Mouse (Mus musculus) heart, postnatal 0 days (tissue): ENCODE data around the gene Cstl1. TPM values are rescaled to one million over a fixed set of nuclear protein-coding genes. Genes with fewer than 3 reads are reported as not detected.
A peak's percentile ranks its signal among the peaks of the same experiment; 100 is the strongest.

Source experiments
- ATAC-seq: fragments of 200-750 bp; cut with Nextera tagmentation; 2 replicates; pipeline ENCODE4 v1.8.0; 2017; ENCODE audit warnings: low read depth, moderate number of reproducible peaks, moderate library complexity; ENCODE audit not compliant: insufficient read depth
- DNase-seq: peaks from one replicate; pipeline ENCODE4 v3.0.0-alpha.2; 2016; ENCODE audit warnings: low spot score
- H3K27ac ChIP-seq: fragments of 300-500 bp; sonication (generic); 2 replicates; pipeline ENCODE4 v1.5.1; 2014; ENCODE audit warnings: low read depth, mild to moderate bottlenecking
- H3K27me3 ChIP-seq: fragments of 300-500 bp; sonication (generic); 2 replicates; pipeline ENCODE4 v1.6.1; 2014; ENCODE audit warnings: low read length, mixed read lengths; ENCODE audit not compliant: control insufficient read depth, insufficient read depth
- H3K36me3 ChIP-seq: fragments of 300-500 bp; sonication (generic); replicated peaks from 2 replicates; pipeline ENCODE4 v1.6.1; 2014; ENCODE audit warnings: low read length, mixed read lengths; ENCODE audit not compliant: control insufficient read depth, insufficient read depth
- H3K4me1 ChIP-seq: fragments of 300-500 bp; sonication (generic); 2 replicates; pipeline ENCODE4 v1.6.1; 2014; ENCODE audit warnings: antibody characterized with exemption; ENCODE audit not compliant: control insufficient read depth, insufficient read depth
- H3K4me2 ChIP-seq: fragments of 300-500 bp; sonication (generic); 2 replicates; pipeline ENCODE4 v1.6.1; 2014; ENCODE audit warnings: low read depth, mild to moderate bottlenecking, low read length, moderate library complexity
- H3K4me3 ChIP-seq: fragments of 300-500 bp; sonication (generic); 2 replicates; pipeline ENCODE4 v1.5.1; 2014; ENCODE audit warnings: low read depth, low read length
- H3K9ac ChIP-seq: fragments of 300-500 bp; sonication (generic); replicated peaks from 2 replicates; pipeline ENCODE4 v1.6.1; 2014; ENCODE audit warnings: low read depth, low read length, mixed read lengths
- H3K9me3 ChIP-seq: fragments of 300-500 bp; sonication (generic); replicated peaks from 2 replicates; pipeline ENCODE4 v1.6.1; 2016; ENCODE audit warnings: low read length; ENCODE audit not compliant: control insufficient read depth
- CTCF ChIP-seq: IDR thresholded peaks from 2 replicates; pipeline ENCODE4 v1.5.1; 2016; ENCODE audit warnings: antibody characterized with exemption, control low read depth, low read depth
- EP300 ChIP-seq: IDR thresholded peaks from 2 replicates; pipeline ENCODE4 v1.6.1; 2016; ENCODE audit warnings: antibody characterized with exemption, low read depth
- WGBS: fragments of 180-500 bp; shearing (Covaris S2); extraction: QIAGEN DNeasy Blood & Tissue Kit; methylation state at CpG from one replicate; pipeline ENCODE4 v1.1.7; 2014; 5-methylcytosine and 5-hydroxymethylcytosine counted together
- polyA plus RNA-seq: library from polyadenylated mRNA; unstranded; fragments of >200 nt; fragmentation: Nextera tagmentation; extraction: Ambion mirVana; gene quantifications from 2 replicates; pipeline ENCODE4 v1.2.1, GENCODE M21; 2015
- total RNA-seq: library from RNA; depleted of rRNA; stranded (reverse); fragments of >200 nt; gene quantifications from 2 replicates; pipeline ENCODE4 v1.2.3, GENCODE M21; 2014; ENCODE audit warnings: low replicate concordance; rRNA removed

Gene Cstl1
- total and polyA plus RNA-seq, 2 experiments from 2014 or later, result not detected

DNA sequence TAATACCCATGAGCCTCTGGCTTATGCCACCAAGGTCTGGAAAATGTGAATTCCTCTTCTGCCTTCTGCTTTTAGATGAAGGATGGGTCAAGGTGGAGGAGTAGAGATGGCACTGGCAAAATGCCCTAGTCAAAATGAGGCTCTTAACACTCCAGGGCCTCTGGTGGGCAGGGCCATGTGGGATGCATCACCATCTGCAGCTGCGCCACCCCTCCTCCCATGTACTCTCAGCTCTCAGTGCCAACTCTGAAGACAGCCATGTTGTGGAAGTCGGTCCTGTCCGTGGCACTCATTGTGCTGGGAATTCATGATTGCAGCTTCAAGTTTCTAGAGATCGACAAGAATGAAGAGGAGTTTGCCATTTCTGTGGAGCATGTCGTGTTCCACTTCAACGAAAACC, 39.0 kb downstream of the Cstl1 start, which contains the start of gene Cst12:
TSS of gene Cst12 (plus strand) at position 220 of the 400 bp plus-strand sequence.
- ATAC-seq, result no peak
- TF ChIP-seq CTCF (no peak), EP300 (no peak)
- no peak within 1 kb of the TSS for H3K9ac ChIP-seq
- H3K4me1 ChIP-seq, result no peaks in the 10 kb centered on the region
- 86% methylated on average over 6 of the region's 6 CpGs for WGBS
- no peak for DNase-seq
- H3K9me3 ChIP-seq, result no peaks in the 10 kb centered on the region
- no peaks in the 10 kb centered on the region for H3K27me3 ChIP-seq
- H3K27ac ChIP-seq, result no peak within 1 kb of the TSS
- no peaks in the 10 kb centered on the region for H3K36me3 ChIP-seq
- H3K4me2 ChIP-seq, result no peak within 1 kb of the TSS
- no peak within 1 kb of the TSS for H3K4me3 ChIP-seq

DNA sequence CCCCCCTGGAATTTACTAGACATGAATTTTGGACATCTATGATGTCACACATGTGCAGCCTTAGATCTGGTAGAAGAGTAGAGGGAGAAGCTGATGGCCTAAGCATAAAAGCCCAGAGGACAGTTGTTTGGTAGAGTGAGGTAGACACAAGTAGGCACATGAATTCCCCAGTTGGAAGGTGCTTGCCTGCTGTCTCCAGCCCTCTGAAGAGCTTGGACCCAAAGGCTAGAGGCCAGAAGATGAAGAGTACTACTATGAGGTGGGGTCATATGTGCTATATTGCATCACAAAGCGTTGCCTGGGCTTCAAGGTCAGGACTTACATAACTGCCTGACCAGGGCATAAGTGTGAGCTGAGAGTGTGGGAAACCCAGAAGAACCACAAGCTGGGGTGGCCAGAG, 48.3 kb downstream of the Cstl1 start, which contains the start of gene Cst8:
TSS of gene Cst8 (plus strand) at position 301 of the 400 bp plus-strand sequence.
- ATAC-seq (no peak), DNase-seq (no peak)
- Histone ChIP-seq H3K27ac (no peak within 1 kb of the TSS), H3K4me2 (no peak within 1 kb of the TSS), H3K9me3 (no peaks in the 10 kb centered on the region), H3K36me3 (no peaks in the 10 kb centered on the region), H3K4me3 (no peak within 1 kb of the TSS), H3K9ac (no peak within 1 kb of the TSS), H3K27me3 (no peaks in the 10 kb centered on the region), H3K4me1 (peaks cover 9% of the 10 kb centered on the region; the same call in 1 of the 2 replicates)
- 96% methylated on average over 1 of the region's 1 CpGs for WGBS
- TF ChIP-seq EP300, result no peak
- no peak for TF ChIP-seq CTCF

DNA sequence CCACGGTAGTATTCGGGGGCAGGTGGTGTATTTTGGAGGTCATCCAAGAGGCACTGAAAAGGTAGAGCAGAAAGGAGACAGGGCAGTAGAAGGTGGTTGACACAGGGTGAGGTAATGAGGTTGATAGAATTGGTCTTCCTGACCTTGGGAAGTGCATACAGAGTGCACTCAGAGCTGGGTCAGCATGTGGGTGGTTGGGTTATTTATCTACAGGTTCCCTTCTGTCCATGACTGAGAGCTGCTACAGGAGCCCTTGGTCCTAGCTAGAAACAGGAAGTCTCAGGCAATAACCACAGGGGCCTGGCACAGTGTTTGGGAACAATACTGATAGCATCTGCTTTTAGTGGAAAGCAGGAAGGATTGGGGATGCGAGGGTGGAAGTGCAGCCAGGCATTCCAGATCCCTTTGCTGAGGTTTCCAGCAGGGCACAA, 51.3 kb downstream of the Cstl1 start:
- DNase-seq, result no peak
- H3K36me3 ChIP-seq, result no peaks in the 10 kb centered on the region
- peak; percentile 57 for ATAC-seq
- H3K27ac ChIP-seq, result no peak overlapping the region
- H3K27me3 ChIP-seq, result no peaks in the 10 kb centered on the region
- no peaks in the 10 kb centered on the region for H3K9me3 ChIP-seq
- H3K4me2 ChIP-seq, result no peak overlapping the region
- no peak overlapping the region for H3K9ac ChIP-seq
- TF ChIP-seq EP300, result no peak
- no peak for TF ChIP-seq CTCF
- no peak overlapping the region for H3K4me3 ChIP-seq
- H3K4me1 ChIP-seq, result peaks cover 9% of the 10 kb centered on the region; the same call in 1 of the 2 replicates
- 16% methylated on average over 3 of the region's 3 CpGs for WGBS

Other genes starting within 250 kb of the Cstl1 start
- 37.7 and 38.9 TPM in 2 replicates for gene Nxt1, start 77.8 kb upstream of the Cstl1 start, total RNA-seq
- gene Nxt1, start 77.8 kb upstream of the Cstl1 start, polyA plus RNA-seq, result 28.6 and 32.0 TPM in 2 replicates
- 21.9 and 40.1 TPM in 2 replicates for gene Gzf1, start 69.3 kb upstream of the Cstl1 start, total RNA-seq
- gene Gzf1, start 69.3 kb upstream of the Cstl1 start, polyA plus RNA-seq, result 12.4 and 14.3 TPM in 2 replicates
- 2.3 and 3.7 TPM in 2 replicates for gene Napb, start 17.9 kb upstream of the Cstl1 start, total RNA-seq
- 1.5 TPM in 2 replicates for gene Napb, start 17.9 kb upstream of the Cstl1 start, polyA plus RNA-seq
- gene Cst11, start 21.1 kb downstream of the Cstl1 start, total RNA-seq, result not detected in 2 replicates
- not detected in 2 replicates for gene Cst11, start 21.1 kb downstream of the Cstl1 start, polyA plus RNA-seq
- gene 8030411F24Rik, start 31.7 kb downstream of the Cstl1 start, total RNA-seq, result not detected in 2 replicates
- not detected in 2 replicates for gene 8030411F24Rik, start 31.7 kb downstream of the Cstl1 start, polyA plus RNA-seq
- gene Cst12, start 39.0 kb downstream of the Cstl1 start, total RNA-seq, result not detected in 2 replicates
- gene Cst12, start 39.0 kb downstream of the Cstl1 start, polyA plus RNA-seq, result not detected in 2 replicates
- gene Cst8, start 48.4 kb downstream of the Cstl1 start, total RNA-seq, result not detected in 2 replicates
- gene Cst8, start 48.4 kb downstream of the Cstl1 start, polyA plus RNA-seq, result not detected in 2 replicates
- not detected in 2 replicates for gene Cst13, start 69.7 kb downstream of the Cstl1 start, total RNA-seq
- not detected in 2 replicates for gene Cst13, start 69.7 kb downstream of the Cstl1 start, polyA plus RNA-seq
- 6.6 TPM in 1 of 2 replicates, not detected in the other for gene Cst9, start 84.8 kb downstream of the Cstl1 start, total RNA-seq
- 14.8 and 16.8 TPM in 2 replicates for gene Cst9, start 84.8 kb downstream of the Cstl1 start, polyA plus RNA-seq
- not detected in 2 replicates for gene 9230104L09Rik, start 114.7 kb downstream of the Cstl1 start, total RNA-seq
- gene 9230104L09Rik, start 114.7 kb downstream of the Cstl1 start, polyA plus RNA-seq, result 0.98 and 1.5 TPM in 2 replicates
- 499 and 550 TPM in 2 replicates for gene Cst3, start 125.3 kb downstream of the Cstl1 start, total RNA-seq
- gene Cst3, start 125.3 kb downstream of the Cstl1 start, polyA plus RNA-seq, result 883 and 898 TPM in 2 replicates